Mouse (Mus musculus) testis, adult 2 months (tissue): ENCODE measurements around the gene Gm28308.

Experiments
- CTCF ChIP-seq: fragments of 200-500 bp; IDR thresholded peaks from 2 replicates; pipeline ENCODE4 v1.5.1; 2012; ENCODE audit warnings: low read depth, mild to moderate bottlenecking, inconsistent platforms, low read length, moderate library complexity; ENCODE audit not compliant: control insufficient read depth, insufficient read depth, insufficient replicate concordance
- POLR2A ChIP-seq: fragments of 200-500 bp; IDR thresholded peaks from 2 replicates; pipeline ENCODE4 v1.6.1; 2012; ENCODE audit warnings: low read depth, mild to moderate bottlenecking, inconsistent platforms, low read length, moderate library complexity; ENCODE audit not compliant: control insufficient read depth

DNA sequence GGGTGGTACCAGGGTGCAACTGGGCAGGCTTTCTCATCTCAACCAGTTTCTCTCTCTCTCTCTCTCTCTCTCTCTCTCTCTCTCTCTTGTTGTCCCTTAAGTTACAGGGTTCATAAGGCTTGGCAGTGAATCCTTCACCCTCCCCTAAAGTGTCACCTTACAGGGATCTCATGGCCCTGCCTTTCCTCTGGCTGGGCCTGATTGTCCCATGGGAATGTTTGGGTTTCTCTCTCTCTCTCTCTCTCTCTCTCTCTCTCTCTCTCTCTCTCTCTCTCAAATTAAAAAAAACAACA lies 5.5 kb downstream of the Gm28308 start:
- TF ChIP-seq CTCF (no peak), POLR2A (no peak)
